Mouse (Mus musculus): ENCODE measurements at regions not wholly inside any gene's neighbourhood (a gene's known extent, or its start where the extent isn't known, plus 50 kb on each side); places are given as distances from the start of the nearest gene placed in this dataset.

DNA sequence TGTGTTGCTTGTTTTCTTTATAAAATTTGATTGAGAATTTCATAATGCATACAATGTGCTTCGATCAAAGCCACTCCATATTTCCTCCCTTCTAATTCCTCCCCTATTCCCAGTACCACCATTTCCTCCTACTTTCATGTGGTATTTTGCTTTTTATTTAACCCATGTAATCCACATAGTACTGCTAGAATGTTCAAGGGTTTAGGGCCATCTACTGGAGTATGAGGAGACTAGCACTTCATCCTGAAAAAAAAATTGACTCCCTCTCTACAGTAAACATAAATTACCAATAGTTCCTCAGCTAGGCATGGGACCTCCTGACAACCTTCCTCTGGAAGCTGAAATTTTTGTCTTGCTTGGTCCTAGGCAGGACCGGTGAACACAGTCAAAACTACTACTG is 163.0 kb downstream of the Gpr165 start:
- intact Hi-C loops (cut with DNase I), result loop anchor here (5.0 to 10.0 kb wide), 2 partner anchors 381 to 729 kb away; no protein-coding TSS in a partner anchor
- DNase-seq (ENCODE audit: extremely low spot score in 1 of 2, low spot score in 2 of 2), result no peak

DNA sequence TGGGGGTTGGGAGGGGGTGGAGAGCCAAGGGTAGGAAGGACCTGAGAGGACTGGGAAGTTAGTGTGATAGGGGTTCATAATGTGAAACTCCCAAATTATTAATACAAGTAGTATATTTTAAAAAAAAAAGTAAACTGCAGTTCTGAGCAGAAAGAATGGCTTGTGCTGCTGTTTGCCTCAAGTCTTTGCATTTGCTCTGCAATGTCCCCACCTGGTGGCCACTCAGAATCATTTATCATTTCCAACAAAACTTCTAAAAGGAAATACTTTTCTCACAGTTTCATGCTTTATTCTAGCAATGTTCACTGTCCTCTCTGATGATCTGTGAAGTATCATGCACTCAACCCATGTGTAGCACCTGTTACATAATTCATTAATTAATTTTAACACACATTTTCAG is 165.5 kb downstream of the Gpr165 start:
- peak in 1 of 2 experiments; percentile 24 for DNase-seq (ENCODE audit: extremely low spot score in 1 of 2, low spot score in 2 of 2)
- intact Hi-C loops (cut with DNase I), result loop anchor here (2.0 to 10.0 kb wide), 3 partner anchors 384 to 872 kb away; no protein-coding TSS in a partner anchor

DNA sequence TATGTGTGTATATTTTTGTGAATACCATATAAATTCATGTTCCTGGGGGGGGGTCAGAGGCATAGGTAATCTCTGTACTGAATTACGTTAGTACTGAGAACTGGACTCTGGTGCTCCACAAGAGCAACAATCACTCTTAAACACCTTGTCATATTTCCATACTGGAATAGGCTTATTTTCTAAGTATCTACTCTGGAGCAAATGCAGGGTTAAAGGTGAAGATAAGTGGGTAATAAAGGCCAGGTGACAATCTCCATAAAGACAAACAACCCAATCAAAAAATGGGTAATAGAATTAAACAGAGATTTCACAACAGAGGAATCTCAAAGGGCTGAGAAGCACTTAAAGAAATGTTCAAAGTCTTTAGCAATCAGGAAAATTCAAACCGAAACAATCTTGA is 165.9 kb downstream of the Gpr165 start:
- no peak for DNase-seq (ENCODE audit: extremely low spot score in 1 of 2, low spot score in 2 of 2)
- intact Hi-C loops (cut with DNase I), result loop anchor here (2.0 to 10.0 kb wide), 3 partner anchors 384 to 872 kb away; no protein-coding TSS in a partner anchor

DNA sequence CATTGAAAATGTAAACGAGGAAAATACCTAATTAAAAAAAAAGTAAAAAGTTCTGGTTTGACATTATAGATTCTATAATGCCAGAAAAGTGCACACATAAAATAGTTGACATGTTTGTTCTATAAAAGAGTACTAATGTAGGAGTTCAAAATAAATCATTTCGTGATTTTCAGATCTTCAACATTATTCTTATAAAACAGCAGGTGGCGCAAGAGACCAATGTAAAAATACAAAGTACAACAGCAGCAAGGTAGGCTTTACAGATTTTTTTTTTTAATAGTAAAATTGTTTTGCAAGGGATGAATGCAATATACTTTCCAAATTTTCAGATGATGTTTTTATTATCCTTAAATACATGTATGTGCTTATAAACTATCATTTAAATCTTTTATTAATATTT is 171.8 kb upstream of the Pgr15l start:
- intact Hi-C loops (cut with DNase I), result loop anchor here (2.0 to 5.0 kb wide), 2 partner anchors 528 to 1717 kb away; no protein-coding TSS in a partner anchor
- DNase-seq (ENCODE audit: extremely low spot score in 1 of 2, low spot score in 2 of 2), result no peak
